Mouse (Mus musculus) ES-E14 (cell line): ENCODE results near the gene Sipa1.

Experiments used
- HCFC1 ChIP-seq: IDR thresholded peaks from 2 replicates; pipeline ENCODE4 v1.6.1; 2012; ENCODE audit warnings: low read length, inconsistent platforms, borderline replicate concordance; ENCODE audit not compliant: insufficient read depth
- MAFK ChIP-seq: IDR thresholded peaks from 2 replicates; pipeline ENCODE4 v1.6.1; 2014; ENCODE audit warnings: mild to moderate bottlenecking, low read depth, low read length, inconsistent platforms; ENCODE audit not compliant: insufficient read depth
- ZC3H11A ChIP-seq: IDR thresholded peaks from 2 replicates; pipeline ENCODE4 v1.6.1; 2012; ENCODE audit warnings: low read depth, mild to moderate bottlenecking, inconsistent platforms, low read length, borderline replicate concordance

- TF ChIP-seq ZC3H11A (no peak), HCFC1 (no peak), MAFK (no peak)
Observed at GRCm38 (mm10) chr19:5638416-5639005, 25.0 kb downstream of the Sipa1 start.
